Mouse (Mus musculus): ENCODE results near the gene Mcat.

DNA sequence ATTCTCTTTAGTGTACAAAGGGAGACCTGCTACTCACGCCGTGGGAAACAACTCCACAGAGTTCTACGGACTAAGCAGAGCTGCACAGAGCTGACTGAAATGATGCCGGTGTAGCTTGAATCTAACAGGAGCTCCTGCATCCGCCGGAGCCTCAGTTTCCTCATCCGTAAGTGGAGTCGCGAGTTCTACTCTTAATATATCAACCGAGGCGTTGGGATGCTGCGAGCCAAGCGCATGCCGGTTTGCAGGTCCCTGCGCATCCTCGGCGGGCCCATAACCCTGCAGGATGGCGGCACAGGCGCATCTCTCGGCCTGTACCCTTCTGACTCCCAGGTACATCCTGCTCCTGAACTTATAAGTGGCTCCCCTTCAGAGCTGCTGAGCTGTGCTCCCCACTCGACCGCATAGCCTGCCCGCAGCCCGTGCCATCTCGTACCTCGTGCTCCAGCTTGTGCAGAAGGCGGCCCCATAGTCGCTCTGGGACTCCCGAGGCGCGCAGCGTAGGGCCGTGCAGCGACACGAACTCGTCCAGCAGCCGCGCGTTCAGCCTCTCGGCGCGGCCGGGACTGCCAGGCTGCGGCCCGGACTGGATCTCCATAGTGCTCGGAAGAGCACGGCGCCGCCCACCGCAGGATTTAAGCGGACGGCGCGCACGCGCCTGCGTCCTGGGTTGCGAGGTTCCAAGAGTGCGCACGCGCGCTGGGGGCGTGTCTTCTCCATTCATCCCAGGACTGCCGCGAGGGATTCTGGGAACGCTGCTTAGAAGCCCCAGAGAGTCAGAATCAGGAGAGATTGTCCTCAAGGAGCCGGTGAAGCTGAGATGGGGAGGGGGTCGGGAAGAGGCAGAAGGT, 31.2 kb upstream of the Mcat start, which contains the start of gene Ttll12:
- TF ChIP-seq CTCF (conservative IDR thresholded peaks at IDR 0.05 in 1 of 2, IDR thresholded peaks at IDR 0.05 in 1 of 2; ENCODE audit: low read depth in 2 of 2, low read length in 2 of 2) (no peak), UBTF (IDR thresholded peaks at IDR 0.05; ENCODE audit: low read depth, low read length) (peak; percentile 69; the same call in 1 of the 2 replicates), NRF1 (IDR thresholded peaks at IDR 0.05; ENCODE audit: low read depth, low read length) (peak; percentile 94), CHD1 (IDR thresholded peaks at IDR 0.05; ENCODE audit: low read depth, low read length) (no peak), POLR2A (IDR thresholded peaks at IDR 0.05; ENCODE audit: low read depth, low read length) (peak; percentile 89), TCF12 (IDR thresholded peaks at IDR 0.05; ENCODE audit: low read depth, low read length) (peak; percentile 81), MAFK (IDR thresholded peaks at IDR 0.05; ENCODE audit: insufficient replicate concordance, low read length) (no peak), EP300 (IDR thresholded peaks at IDR 0.05; ENCODE audit: low read length) (no peak), SMC3 (IDR thresholded peaks at IDR 0.05; ENCODE audit: low read depth, low read length) (no peak), POLR2AphosphoS2 (IDR thresholded peaks at IDR 0.05; ENCODE audit: low read depth, low read length) (no peak), ETS1 (conservative IDR thresholded peaks at IDR 0.05; ENCODE audit: low read depth, low read length) (no peak)
